Mouse (Mus musculus) kidney, postnatal 4 days (tissue): Measurements from ENCODE around the gene Gm2000.
"Not testable (repeated sequence)": the region's sequence is repeated elsewhere in the genome, so short reads cannot be mapped to it uniquely, and the experiment has no call there.

Experiments
- DNase-seq, 2 experiments: peaks; one replicate each; pipeline ENCODE4 v3.0.0; 2021; ENCODE audit warnings: mixed read lengths in 2 of 2

The Gm2000 gene

DNA sequence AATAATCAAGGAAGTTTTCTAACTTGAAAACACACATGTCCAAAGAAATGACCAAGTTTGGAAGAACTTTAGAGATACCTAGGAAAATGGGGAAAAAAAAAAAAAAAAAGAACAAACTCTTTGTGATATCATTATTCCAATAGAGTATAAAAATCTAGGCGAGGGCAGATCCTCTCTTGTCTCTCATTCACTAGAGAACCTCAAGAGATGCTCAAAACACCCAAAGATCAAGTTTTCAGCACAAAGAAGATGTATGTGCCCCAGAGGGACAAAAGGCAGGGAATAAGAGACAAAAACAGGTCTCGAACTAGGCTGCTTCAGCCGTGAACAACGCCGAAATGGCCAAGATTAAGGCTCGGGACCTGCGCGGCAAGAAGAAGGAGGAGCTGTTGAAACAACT lies at the start of gene Gm2000:
TSS of gene Gm2000 (plus strand) at position 301 of the 400 bp plus-strand sequence.
- DNase-seq, result no peak

DNA sequence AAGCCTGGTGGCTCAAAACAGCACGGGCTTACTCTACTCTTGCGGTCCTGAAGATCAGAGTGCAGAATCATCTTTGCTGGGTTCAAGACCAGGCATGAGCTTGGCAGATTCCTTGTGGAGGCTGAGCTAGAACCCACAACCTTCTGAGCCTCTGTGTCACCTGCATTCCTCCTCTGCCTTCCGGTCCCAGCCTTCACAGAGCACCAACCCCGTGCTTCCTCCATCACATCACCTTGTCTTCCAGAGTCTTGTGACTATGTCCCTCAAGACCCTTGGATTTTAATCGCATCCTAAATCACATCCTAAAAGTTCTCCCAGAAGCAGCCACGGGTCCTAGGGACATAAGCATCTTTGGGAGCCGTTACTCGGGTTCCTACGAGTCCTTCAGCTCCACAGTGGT lies 42.7 kb upstream of the Gm2000 start:
- DNase-seq, result no peak

DNA sequence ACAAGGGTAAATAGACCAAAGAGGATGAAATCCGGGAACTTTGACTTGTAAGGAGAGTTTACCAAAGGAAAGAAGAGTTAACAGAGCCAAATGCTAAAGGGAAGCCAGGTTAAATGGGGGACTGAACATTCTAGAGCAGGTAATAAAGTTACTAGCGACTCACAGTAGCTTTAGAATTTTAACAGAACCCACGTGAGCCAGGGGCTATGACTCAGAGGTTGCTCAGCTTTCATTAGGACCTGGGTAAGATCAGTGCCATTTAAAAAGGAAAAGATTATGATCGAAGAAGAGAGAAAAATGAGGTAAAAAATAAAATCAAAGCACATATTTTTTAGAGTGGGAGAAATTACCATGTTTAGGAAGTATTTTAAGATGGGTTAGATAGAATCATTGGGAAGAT lies 25.0 kb upstream of the Gm2000 start:
- no peak for DNase-seq

DNA sequence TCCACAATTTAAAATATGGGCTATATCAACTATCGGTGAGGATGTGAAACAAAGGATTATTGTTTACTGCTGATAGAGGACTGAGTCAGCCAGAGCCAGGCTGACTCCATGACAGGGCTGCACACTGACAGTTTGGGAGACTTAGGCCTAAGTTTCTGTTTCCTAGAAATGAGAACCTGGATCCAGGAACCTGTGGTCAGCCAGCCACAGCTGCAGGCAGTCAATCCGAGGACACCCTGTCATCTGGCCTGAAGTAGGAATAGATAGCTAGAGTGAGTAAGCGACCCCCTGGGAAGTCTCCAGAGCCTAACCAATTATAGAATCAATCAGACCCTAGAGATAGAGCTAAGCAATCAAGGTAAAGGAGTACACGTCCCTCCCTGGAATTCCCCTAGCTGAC lies 21.4 kb upstream of the Gm2000 start:
- no peak for DNase-seq

DNA sequence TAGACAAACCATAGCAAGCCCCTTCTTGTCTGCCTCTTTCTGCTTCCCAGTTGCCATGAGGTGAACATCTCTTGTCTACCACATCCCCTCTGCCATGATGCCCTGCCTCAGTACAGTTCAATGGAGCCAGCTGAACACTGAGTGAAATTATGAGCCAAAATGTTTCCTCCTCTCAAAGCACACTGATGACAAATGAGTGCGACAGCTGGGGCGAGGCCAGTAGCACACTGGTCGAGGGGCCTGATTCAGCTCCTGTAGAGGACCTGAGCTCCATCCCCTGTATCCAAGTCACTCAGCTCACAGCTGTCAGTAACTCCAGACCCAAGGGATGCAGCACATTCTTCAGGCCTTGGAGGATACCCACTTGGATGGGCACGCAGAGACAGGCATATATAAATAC lies 20.2 kb upstream of the Gm2000 start:
- DNase-seq, result no peak

DNA sequence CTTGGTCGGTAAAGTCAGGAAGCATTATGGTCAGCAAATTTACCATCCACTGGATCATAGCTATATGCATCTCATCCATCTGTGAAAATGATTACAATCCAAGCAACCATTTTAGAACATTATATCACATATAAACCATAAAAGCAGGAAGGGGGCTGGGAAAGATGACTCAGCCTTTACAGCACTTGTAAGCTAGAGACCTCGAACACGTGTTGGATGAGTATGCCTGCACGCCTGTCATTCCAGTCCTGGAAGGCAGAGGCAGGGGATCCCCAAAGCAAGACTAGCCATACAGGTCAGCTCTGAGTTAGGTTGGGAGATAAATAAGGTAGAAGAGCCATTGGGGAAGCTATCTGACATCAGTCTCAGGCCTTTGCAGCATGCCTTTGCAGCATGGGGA lies 16.8 kb upstream of the Gm2000 start:
- DNase-seq, result no peak

DNA sequence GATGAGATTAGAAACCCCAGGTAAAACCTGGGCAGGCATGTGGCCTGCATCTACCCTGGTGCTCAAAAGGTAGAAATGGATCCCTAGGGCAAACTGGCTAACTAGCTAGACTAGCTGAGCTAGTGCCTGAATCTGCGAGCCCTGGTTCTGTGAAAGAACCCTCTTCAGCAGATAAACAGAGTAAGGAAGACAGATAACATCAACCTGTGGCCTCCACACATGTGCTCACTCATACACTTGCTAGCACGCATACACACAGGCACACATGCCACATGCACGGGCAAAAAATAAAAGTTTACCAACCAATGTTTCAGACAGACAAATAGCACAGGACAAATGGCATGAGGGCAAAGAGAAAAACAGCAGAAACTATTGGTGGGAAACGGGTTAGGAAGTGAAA lies 15.4 kb upstream of the Gm2000 start:
- no peak for DNase-seq

DNA sequence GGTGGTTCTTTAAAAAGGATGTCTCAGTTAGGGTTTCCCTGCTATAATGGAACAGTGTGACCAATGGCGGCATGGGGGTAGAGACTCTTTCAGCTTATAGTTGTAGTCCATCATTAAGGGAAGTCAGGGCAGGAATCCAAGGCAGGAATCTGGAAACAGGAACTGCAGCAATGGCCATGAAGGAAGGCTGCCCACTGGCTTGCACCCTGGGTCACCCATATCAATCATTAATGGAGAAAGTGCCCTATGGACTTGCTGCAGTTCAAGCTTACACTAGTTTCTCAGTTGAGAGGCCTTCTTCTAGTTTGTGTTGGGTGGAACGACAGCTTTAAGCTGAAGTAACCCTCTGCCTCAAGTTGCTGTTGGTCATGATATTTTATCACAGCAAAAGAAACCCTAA lies 13.4 kb upstream of the Gm2000 start:
- DNase-seq, result no peak

DNA sequence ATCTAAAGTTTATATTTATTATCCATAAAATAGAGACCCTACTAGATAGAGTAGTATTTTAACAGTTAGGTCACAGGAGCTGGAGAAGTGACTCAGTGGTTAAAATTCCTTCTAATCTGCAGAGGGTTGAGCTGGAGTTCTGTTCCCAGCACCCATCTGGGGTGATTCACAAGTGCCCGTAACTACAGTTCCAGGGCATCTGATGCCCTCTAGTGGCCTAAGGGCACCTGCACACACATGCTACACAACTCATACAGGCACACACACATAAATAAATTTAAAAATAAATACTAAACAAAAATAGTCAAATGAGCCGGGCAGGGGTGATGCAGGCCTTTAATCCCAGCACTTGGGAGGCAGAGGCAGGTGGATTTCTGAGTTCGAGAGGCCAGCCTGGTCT lies 15.4 kb downstream of the Gm2000 start:
- no peak for DNase-seq

DNA sequence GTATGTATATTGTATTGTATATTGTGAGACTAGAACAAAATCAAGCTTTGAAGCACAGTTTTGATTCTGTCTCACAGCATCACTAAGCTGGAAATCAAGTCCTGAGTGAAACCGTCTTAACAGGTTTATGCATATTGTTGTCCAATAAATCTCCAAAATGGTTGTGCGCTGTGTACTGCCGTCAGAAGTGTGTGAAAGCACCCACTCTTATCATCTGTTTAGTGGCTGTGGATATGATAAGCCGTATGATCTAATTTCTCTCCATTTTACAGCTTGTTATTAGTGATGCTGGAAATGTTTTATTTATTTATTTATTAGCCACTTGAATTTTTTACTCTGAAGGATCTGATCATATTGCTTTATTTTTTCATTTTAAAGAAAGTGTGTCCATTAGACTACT lies 20.4 kb downstream of the Gm2000 start:
- no peak for DNase-seq

DNA sequence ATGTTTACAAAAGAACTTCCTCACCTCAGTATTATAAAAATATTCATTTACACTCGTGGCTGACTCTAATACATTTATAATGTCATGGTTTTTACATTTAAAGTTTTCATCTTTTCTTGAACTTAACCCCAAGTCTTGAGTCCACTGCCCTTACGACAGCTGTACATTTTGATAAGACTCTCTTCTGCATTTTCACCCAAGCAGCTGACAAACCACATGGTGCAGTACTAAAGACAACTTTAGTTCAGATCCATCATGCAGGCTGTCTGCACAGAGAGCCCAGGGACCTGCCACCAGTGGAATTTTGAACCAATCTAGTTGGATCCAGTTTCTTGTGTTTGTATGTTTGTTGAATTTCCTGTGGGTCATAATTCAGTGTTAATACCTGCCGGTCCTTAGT lies 21.0 kb downstream of the Gm2000 start:
- DNase-seq, result no peak

DNA sequence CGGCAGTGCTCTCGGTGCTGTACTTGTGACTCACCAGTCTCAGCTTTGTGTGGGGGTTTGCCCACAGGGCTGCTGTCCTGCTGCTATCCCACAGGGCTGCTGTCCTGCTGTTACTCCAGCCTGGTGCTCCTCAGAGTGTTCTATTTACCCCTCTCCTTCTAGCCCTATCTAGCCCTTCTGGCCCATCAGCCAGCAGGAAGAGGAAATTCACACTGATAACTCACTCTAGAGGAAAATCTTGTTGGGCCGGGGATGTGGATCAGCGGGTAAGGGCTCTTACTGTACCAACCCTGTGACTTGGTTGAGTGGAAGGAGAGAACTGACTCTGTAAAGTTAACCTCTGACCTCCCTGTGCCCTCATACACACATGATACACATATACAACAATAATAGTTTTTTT lies 27.3 kb downstream of the Gm2000 start:
- DNase-seq, result no peak

DNA sequence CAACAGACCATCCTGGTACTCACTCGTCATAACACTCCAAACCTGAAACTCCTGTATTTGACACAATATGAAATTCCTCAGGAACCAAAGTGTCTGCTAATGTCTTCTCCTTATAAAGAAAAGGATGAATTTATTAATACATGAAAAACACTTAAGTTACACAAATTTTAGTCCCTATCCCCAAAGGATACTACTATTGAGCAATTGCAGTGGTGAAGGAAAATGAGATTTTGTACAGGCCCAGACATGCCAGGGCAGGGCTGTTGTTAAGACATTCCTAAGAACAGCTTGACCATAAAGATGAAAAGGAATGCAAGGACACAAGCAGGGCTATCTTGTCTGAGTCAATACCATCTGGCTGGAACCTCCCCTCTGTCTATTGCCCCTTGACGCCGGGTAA lies 34.3 kb downstream of the Gm2000 start:
- DNase-seq, result not testable (repeated sequence)

DNA sequence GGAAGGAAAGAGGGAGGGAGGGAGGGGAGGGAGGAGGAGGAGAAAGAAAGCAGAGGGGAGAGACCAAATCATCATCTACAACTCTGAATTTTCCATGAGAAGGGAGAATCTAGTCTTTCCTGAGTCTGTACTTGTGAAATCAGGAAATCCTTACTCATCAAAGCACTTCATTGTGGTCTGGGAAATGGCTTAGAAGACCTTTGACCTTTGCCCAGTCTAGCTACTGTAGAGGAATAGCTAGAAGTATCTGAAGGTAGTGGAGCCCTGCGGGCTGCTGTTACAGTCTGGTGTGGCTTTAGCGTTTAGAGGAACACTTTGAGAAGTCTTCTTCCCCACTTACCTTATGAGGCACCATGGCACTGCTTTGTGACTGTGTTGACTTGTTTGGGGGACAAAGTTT lies 36.7 kb downstream of the Gm2000 start:
- no peak for DNase-seq

DNA sequence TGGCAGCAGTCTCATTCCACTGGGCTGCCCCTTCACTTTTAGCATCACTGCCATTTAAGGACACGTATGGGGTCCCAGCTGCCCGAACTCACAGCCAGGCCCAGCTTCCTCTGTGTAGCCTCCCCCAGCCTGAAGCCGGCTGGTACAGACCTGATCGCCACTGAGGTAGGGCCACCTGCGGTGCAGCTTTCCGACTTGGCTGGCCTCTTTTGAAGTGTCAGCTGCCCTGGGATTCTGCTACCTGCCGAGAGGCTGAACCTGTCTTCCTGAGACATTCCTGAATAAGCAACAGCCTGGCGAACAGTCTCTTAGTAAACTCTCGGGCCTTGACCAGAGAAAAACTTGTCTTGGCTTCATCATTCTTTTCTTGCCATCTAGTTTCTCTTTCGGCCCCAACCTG lies 37.4 kb downstream of the Gm2000 start:
- no peak for DNase-seq

DNA sequence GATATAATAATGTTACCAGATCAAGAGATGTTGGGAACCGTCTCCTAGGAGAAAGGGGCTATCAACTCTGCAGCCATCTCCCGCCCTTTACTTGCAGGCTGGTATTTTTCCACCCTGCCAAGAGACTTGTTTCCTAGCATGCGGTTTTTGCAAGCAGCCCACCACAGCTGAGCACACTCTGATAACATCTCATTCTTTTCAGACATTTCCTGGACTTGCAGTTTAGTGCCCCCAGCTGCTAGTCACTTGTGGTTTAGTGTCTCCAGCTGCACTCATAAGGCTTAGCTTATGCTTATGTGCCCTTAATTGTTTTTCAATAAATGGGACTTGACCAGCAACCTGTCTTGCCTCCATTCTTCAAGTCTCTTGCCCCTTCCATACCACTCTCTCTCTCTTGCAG lies 42.2 kb downstream of the Gm2000 start:
- no peak for DNase-seq

DNA sequence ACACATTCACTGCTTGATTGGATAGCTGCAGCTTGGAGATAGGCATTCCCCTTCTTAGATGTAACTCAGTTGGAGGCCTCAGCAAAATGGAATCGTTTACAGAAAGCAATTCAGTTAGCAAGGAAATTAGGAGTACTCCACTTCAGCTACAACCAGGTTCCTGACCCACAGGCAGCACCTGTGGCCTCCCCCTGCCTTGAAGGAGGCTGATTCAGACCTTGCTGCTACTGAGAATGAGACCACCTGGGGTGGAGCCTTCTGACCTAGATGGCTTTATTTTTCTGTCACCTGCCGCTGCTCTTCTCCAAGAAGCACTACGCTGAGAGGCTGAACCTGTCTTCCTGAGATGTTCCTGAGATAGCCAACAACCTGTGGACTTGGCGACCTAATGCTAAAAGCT lies 42.7 kb downstream of the Gm2000 start:
- no peak for DNase-seq
